Mouse (Mus musculus) lung, postnatal 0 days (tissue): ENCODE measurements around the gene Adh1.

Source experiments
- CTCF ChIP-seq: IDR thresholded peaks from 2 replicates; pipeline ENCODE4 v1.5.1; 2016; ENCODE audit warnings: antibody characterized with exemption, mild to moderate bottlenecking
- EP300 ChIP-seq: IDR thresholded peaks from 2 replicates; pipeline ENCODE4 v1.6.1; 2016; ENCODE audit warnings: antibody characterized with exemption, mild to moderate bottlenecking, control low read depth

GRCm38 (mm10) chr3:138336104-138336754 is 75.4 kb downstream of the Adh1 start:
- no peak for TF ChIP-seq CTCF
- no peak for TF ChIP-seq EP300
